Comparison of ENCODE assay signal across 8 mouse cellular contexts in genomic region chr9:24502571-24503004, GRCm38 (mm10). TPM values are rescaled to one million over a fixed set of nuclear protein-coding genes. Genes with fewer than 3 reads are reported as not detected.
DNase-seq lines count a peak whose midpoint lies in the region; ATAC-seq and TF ChIP-seq lines count a peak whose summit lies in the region.

No protein-coding gene starts in this region.

- no peaks in the 10 kb centered on the region for H3K27me3 ChIP-seq in intestine, embryonic 15.5 days (replicated peaks)
- no peaks in the 10 kb centered on the region for H3K27me3 ChIP-seq in liver, embryonic 14.5 days (ENCODE audit: control insufficient read depth, insufficient read depth, low read length)

- H3K9ac ChIP-seq in intestine, embryonic 15.5 days, result peak overlapping the region; percentile 84
- H3K9ac ChIP-seq in liver, embryonic 14.5 days (replicated peaks), result peak overlapping the region; percentile 88

- peak; percentile 36 for ATAC-seq in CD4-positive, CD25-positive, alpha-beta regulatory T cell, adult 4 months
- ATAC-seq in intestine, embryonic 15.5 days, result peak; percentile 90
- peak; percentile 77 for ATAC-seq in liver, embryonic 14.5 days (ENCODE audit: insufficient read depth)

- H3K4me3 ChIP-seq in intestine, embryonic 15.5 days (replicated peaks), result peak overlapping the region; percentile 75
- H3K4me3 ChIP-seq in liver, embryonic 14.5 days (ENCODE audit: insufficient read depth in 1 of 2, low read depth in 2 of 2, low read length in 2 of 2), result peak overlapping the region; percentile 85 to 86

- H3K4me2 ChIP-seq in intestine, embryonic 15.5 days (replicated peaks), result peak overlapping the region; percentile 62
- peak overlapping the region; percentile 90 for H3K4me2 ChIP-seq in liver, embryonic 14.5 days (ENCODE audit: low read depth)

- 0 out of 2 replicates have a peak, but pooled peaks cover 4% of the 10 kb centered on the region for H3K4me1 ChIP-seq in intestine, embryonic 15.5 days (replicated peaks)
- peaks cover 26 to 37% of the 10 kb centered on the region in 2 experiments for H3K4me1 ChIP-seq in liver, embryonic 14.5 days (replicated peaks; ENCODE audit: control insufficient read depth in 2 of 2, insufficient read depth in 2 of 2, low read length in 1 of 2)

- peak; percentile 4; the same call in 1 of the 2 replicates for TF ChIP-seq CTCF in liver, embryonic 14.5 days (IDR thresholded peaks at IDR 0.05; ENCODE audit: low read depth)

- H3K36me3 ChIP-seq in intestine, embryonic 15.5 days, result no peaks in the 10 kb centered on the region
- no peaks in the 10 kb centered on the region for H3K36me3 ChIP-seq in liver, embryonic 14.5 days (replicated peaks; ENCODE audit: control insufficient read depth, insufficient read depth, low read depth)

- WGBS in intestine, embryonic 15.5 days, result under 1% methylated on average over 47 of the region's 48 CpGs
- 0% methylated on average over 31 of the region's 48 CpGs for WGBS in liver, embryonic 14.5 days (ENCODE audit: insufficient replicate concordance)

- no peak for TF ChIP-seq EP300 in liver, embryonic 14.5 days (IDR thresholded peaks at IDR 0.05; ENCODE audit: low read depth)

- H3K9me3 ChIP-seq in intestine, embryonic 15.5 days, result no peaks in the 10 kb centered on the region
- H3K9me3 ChIP-seq in liver, embryonic 14.5 days (ENCODE audit: control insufficient read depth, low read length), result no peaks in the 10 kb centered on the region

- H3K27ac ChIP-seq in intestine, embryonic 15.5 days, result peak overlapping the region; percentile 92
- peak overlapping the region; percentile 38 for H3K27ac ChIP-seq in liver, embryonic 14.5 days

- peak; percentile 44 for DNase-seq in A20 (ENCODE audit: low read depth, low spot score)
- peak; percentile 60 for DNase-seq in cerebellum, adult 9-11 months
- DNase-seq in frontal cortex, postnatal 10 days (ENCODE audit: low spot score in 2 of 2), result peak; percentile 20 to 48
- DNase-seq in liver, embryonic 14.5 days (ENCODE audit: low read depth in 3 of 3, low spot score in 3 of 3), result no peak
- peak; percentile 75 for DNase-seq in neural tube, embryonic 10.5 days (ENCODE audit: extremely low spot score, low spot score)
- DNase-seq in yolk sac, embryonic 10.5 days (ENCODE audit: low spot score), result no peak

RNA-seq across cellular contexts. Expression of gene Dpy19l1, which starts 0.4 kb away (rescaled TPM):
- 1 to 10 TPM; 3.6 to 7.2 TPM for polyA plus RNA-seq in CD4-positive, CD25-positive, alpha-beta regulatory T cell, adult 4 months (2017; shearing (Covaris generic))
- 10.4 and 11.3 TPM in 2 replicates for polyA plus RNA-seq in intestine, embryonic 15.5 days (2015; fragmentation: Nextera tagmentation; extraction: Ambion mirVana)
- 12.5 and 17.9 TPM in 2 replicates for polyA plus RNA-seq in liver, embryonic 14.5 days (2012; rRNA removed)
- polyA plus RNA-seq in liver, embryonic 14.5 days (2014; fragmentation: Nextera tagmentation; extraction: Ambion mirVana), result 10.9 and 15.2 TPM in 2 replicates

Comparison
In these comparisons a context has a peak if more than half of its experiments do, and no peak if none do; other contexts are left out.
1. DNase-seq: peak in A20 (single experiment), cerebellum, adult 9-11 months (single experiment), frontal cortex, postnatal 10 days (2 of 2) and neural tube, embryonic 10.5 days (single experiment); none in liver, embryonic 14.5 days (0 of 3) and yolk sac, embryonic 10.5 days (single experiment).
2. ATAC-seq: peak in every context shown above with its lines; median percentile 90 in intestine, embryonic 15.5 days; 77 in liver, embryonic 14.5 days; 36 in CD4-positive, CD25-positive, alpha-beta regulatory T cell, adult 4 months.